Mouse (Mus musculus) stomach, postnatal 0 days (tissue): ENCODE results near the gene Gm42791.

Experiments
- CTCF ChIP-seq: IDR thresholded peaks from 2 replicates; pipeline ENCODE4 v1.5.1; 2016; ENCODE audit warnings: antibody characterized with exemption, low read depth, mild to moderate bottlenecking, moderate library complexity
- EP300 ChIP-seq: optimal IDR thresholded peaks from 2 replicates; pipeline ENCODE3; 2016; ENCODE audit warnings: antibody characterized with exemption

DNA sequence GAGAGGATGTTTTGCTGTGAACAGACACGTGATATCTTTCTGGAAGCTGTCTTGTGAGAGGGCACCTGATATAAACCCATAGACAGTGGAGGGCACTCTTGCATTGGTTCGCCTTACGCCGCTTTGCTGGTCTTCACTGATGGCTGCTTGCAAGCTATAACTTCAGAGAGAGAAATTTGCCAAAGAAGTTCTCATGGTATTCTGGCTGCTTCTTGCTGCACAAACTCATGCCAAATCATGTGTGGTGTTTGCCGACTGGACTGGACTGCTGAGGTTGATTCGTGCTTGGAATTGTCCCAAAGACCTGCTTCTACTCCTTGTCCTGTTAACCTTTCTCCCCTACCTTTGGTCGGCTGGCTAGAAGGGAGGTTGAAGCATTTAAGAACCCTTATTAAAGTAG, 95.6 kb downstream of the Gm42791 start:
- TF ChIP-seq CTCF, result no peak
- TF ChIP-seq EP300, result no peak
